Mouse (Mus musculus): ENCODE measurements around the gene Ctla4. TPM values are rescaled to one million over a fixed set of nuclear protein-coding genes. Genes with fewer than 3 reads are reported as not detected.

Gene Ctla4
- polyA plus RNA-seq, 1 experiment from 2014 or later: not detected

- Histone ChIP-seq H3K36me3 (ENCODE audit: control insufficient read depth, insufficient read depth) (no peaks in the 10 kb centered on the region), H3K27ac (ENCODE audit: low read depth, low read length) (no peak overlapping the region), H3K4me2 (replicated peaks; ENCODE audit: low read depth) (no peak overlapping the region), H3K9ac (ENCODE audit: low read depth, low read length) (no peak overlapping the region), H3K27me3 (replicated peaks; ENCODE audit: control insufficient read depth, insufficient read depth, low read length) (no peaks in the 10 kb centered on the region), H3K4me1 (replicated peaks; ENCODE audit: control insufficient read depth, insufficient read depth, low read length) (0 out of 2 replicates have a peak, but pooled peaks cover 2% of the 10 kb centered on the region), H3K9me3 (ENCODE audit: control insufficient read depth) (no peaks in the 10 kb centered on the region), H3K4me3 (ENCODE audit: low read depth, low read length) (no peak overlapping the region)
- WGBS: 62% methylated on average over 12 of the region's 12 CpGs
- no peak for TF ChIP-seq CTCF (IDR thresholded peaks at IDR 0.05; ENCODE audit: low read depth)
- no peak for ATAC-seq
Measured at GRCm38 (mm10) chr1:60857351-60858220, 29.2 kb upstream of the Ctla4 start.

- no peak for ATAC-seq
- no peak overlapping the region for H3K27ac ChIP-seq (ENCODE audit: low read depth, low read length)
- H3K27me3 ChIP-seq (replicated peaks; ENCODE audit: control insufficient read depth, insufficient read depth, low read length): no peaks in the 10 kb centered on the region
- no peaks in the 10 kb centered on the region for H3K36me3 ChIP-seq (ENCODE audit: control insufficient read depth, insufficient read depth)
- no peaks in the 10 kb centered on the region for H3K4me1 ChIP-seq (replicated peaks; ENCODE audit: control insufficient read depth, insufficient read depth, low read length)
- H3K9me3 ChIP-seq (ENCODE audit: control insufficient read depth): no peaks in the 10 kb centered on the region
- 61% methylated on average over 3 of the region's 3 CpGs for WGBS
- H3K4me2 ChIP-seq (replicated peaks; ENCODE audit: low read depth): no peak overlapping the region
- no peak overlapping the region for H3K9ac ChIP-seq (ENCODE audit: low read depth, low read length)
- TF ChIP-seq CTCF (IDR thresholded peaks at IDR 0.05; ENCODE audit: low read depth): no peak
- no peak overlapping the region for H3K4me3 ChIP-seq (ENCODE audit: low read depth, low read length)
Measured at GRCm38 (mm10) chr1:60859159-60859558, 27.6 kb upstream of the Ctla4 start.

- Histone ChIP-seq H3K27ac (ENCODE audit: low read depth, low read length) (no peak overlapping the region), H3K9me3 (ENCODE audit: control insufficient read depth) (no peaks in the 10 kb centered on the region), H3K4me1 (replicated peaks; ENCODE audit: control insufficient read depth, insufficient read depth, low read length) (no peaks in the 10 kb centered on the region), H3K4me2 (replicated peaks; ENCODE audit: low read depth) (no peak overlapping the region), H3K27me3 (replicated peaks; ENCODE audit: control insufficient read depth, insufficient read depth, low read length) (no peaks in the 10 kb centered on the region), H3K36me3 (ENCODE audit: control insufficient read depth, insufficient read depth) (no peaks in the 10 kb centered on the region), H3K9ac (ENCODE audit: low read depth, low read length) (no peak overlapping the region), H3K4me3 (ENCODE audit: low read depth, low read length) (no peak overlapping the region)
- 0 out of 2 replicates have a peak, but pooled peaks have one; percentile 50 for ATAC-seq
- 64% methylated on average over 3 of the region's 3 CpGs for WGBS
- TF ChIP-seq CTCF (IDR thresholded peaks at IDR 0.05; ENCODE audit: low read depth): no peak
Measured at GRCm38 (mm10) chr1:60859842-60860241, 27.0 kb upstream of the Ctla4 start.

GRCm38 (mm10) chr1:60860357-60860946 lies 26.3 kb upstream of the Ctla4 start:
- Histone ChIP-seq H3K9ac (ENCODE audit: low read depth, low read length) (no peak overlapping the region), H3K9me3 (ENCODE audit: control insufficient read depth) (no peaks in the 10 kb centered on the region), H3K27ac (ENCODE audit: low read depth, low read length) (no peak overlapping the region), H3K36me3 (ENCODE audit: control insufficient read depth, insufficient read depth) (no peaks in the 10 kb centered on the region), H3K4me3 (ENCODE audit: low read depth, low read length) (no peak overlapping the region), H3K4me2 (replicated peaks; ENCODE audit: low read depth) (no peak overlapping the region), H3K4me1 (replicated peaks; ENCODE audit: control insufficient read depth, insufficient read depth, low read length) (no peaks in the 10 kb centered on the region), H3K27me3 (replicated peaks; ENCODE audit: control insufficient read depth, insufficient read depth, low read length) (no peaks in the 10 kb centered on the region)
- peak; percentile 96 for TF ChIP-seq CTCF (IDR thresholded peaks at IDR 0.05; ENCODE audit: low read depth)
- WGBS: 11% methylated on average over 3 of the region's 3 CpGs
- no peak for ATAC-seq

- 50% methylated on average over 5 of the region's 5 CpGs for WGBS
- Histone ChIP-seq H3K9me3 (ENCODE audit: control insufficient read depth) (no peaks in the 10 kb centered on the region), H3K4me1 (replicated peaks; ENCODE audit: control insufficient read depth, insufficient read depth, low read length) (no peaks in the 10 kb centered on the region), H3K9ac (ENCODE audit: low read depth, low read length) (no peak overlapping the region), H3K36me3 (ENCODE audit: control insufficient read depth, insufficient read depth) (no peaks in the 10 kb centered on the region), H3K4me2 (replicated peaks; ENCODE audit: low read depth) (no peak overlapping the region), H3K4me3 (ENCODE audit: low read depth, low read length) (no peak overlapping the region), H3K27ac (ENCODE audit: low read depth, low read length) (no peak overlapping the region), H3K27me3 (replicated peaks; ENCODE audit: control insufficient read depth, insufficient read depth, low read length) (no peaks in the 10 kb centered on the region)
- ATAC-seq: no peak
- no peak for TF ChIP-seq CTCF (IDR thresholded peaks at IDR 0.05; ENCODE audit: low read depth)
Measured at GRCm38 (mm10) chr1:60860955-60861354, 25.8 kb upstream of the Ctla4 start.

- H3K4me1 ChIP-seq (replicated peaks; ENCODE audit: control insufficient read depth, insufficient read depth, low read length): no peaks in the 10 kb centered on the region
- H3K4me3 ChIP-seq (ENCODE audit: low read depth, low read length): no peak overlapping the region
- no peak for TF ChIP-seq CTCF (IDR thresholded peaks at IDR 0.05; ENCODE audit: low read depth)
- no peaks in the 10 kb centered on the region for H3K9me3 ChIP-seq (ENCODE audit: control insufficient read depth)
- no peak overlapping the region for H3K27ac ChIP-seq (ENCODE audit: low read depth, low read length)
- no peak for ATAC-seq
- 78% methylated on average over 5 of the region's 5 CpGs for WGBS
- no peak overlapping the region for H3K9ac ChIP-seq (ENCODE audit: low read depth, low read length)
- H3K36me3 ChIP-seq (ENCODE audit: control insufficient read depth, insufficient read depth): no peaks in the 10 kb centered on the region
- no peak overlapping the region for H3K4me2 ChIP-seq (replicated peaks; ENCODE audit: low read depth)
- no peaks in the 10 kb centered on the region for H3K27me3 ChIP-seq (replicated peaks; ENCODE audit: control insufficient read depth, insufficient read depth, low read length)
Measured at GRCm38 (mm10) chr1:60861431-60861830, 25.4 kb upstream of the Ctla4 start.

Measured in intestine, postnatal 0 days (tissue).